Mouse (Mus musculus) layer of hippocampus, adult 9-11 months (tissue): Measurements from ENCODE around the gene Mbip.

Source experiments
- DNase-seq: peaks from one replicate; pipeline ENCODE4 v3.0.0; 2022

Gene Mbip

GRCm38 (mm10) chr12:56345367-56346089 lies at the start of gene Mbip:
Mbip (minus strand) TSS chr12:56345894.
- DNase-seq: peak; percentile 97

- DNase-seq: no peak
Observed at GRCm38 (mm10) chr12:56387647-56388205, 42.0 kb upstream of the Mbip start.

GRCm38 (mm10) chr12:56386955-56387646 lies 41.4 kb upstream of the Mbip start:
- no peak for DNase-seq

- DNase-seq: no peak
Observed at GRCm38 (mm10) chr12:56344771-56345314, 851 bp downstream of the Mbip start.

GRCm38 (mm10) chr12:56339295-56340056 lies 6.2 kb downstream of the Mbip start:
- DNase-seq: no peak

GRCm38 (mm10) chr12:56333461-56333860 lies 12.2 kb downstream of the Mbip start:
- no peak for DNase-seq

- no peak for DNase-seq
Observed at GRCm38 (mm10) chr12:56332475-56332874, 13.2 kb downstream of the Mbip start.

GRCm38 (mm10) chr12:56327448-56327998 lies 18.2 kb downstream of the Mbip start:
- DNase-seq: no peak

- no peak for DNase-seq
Observed at GRCm38 (mm10) chr12:56325851-56326250, 19.8 kb downstream of the Mbip start.

- DNase-seq: no peak
Observed at GRCm38 (mm10) chr12:56318941-56319340, 26.8 kb downstream of the Mbip start.

GRCm38 (mm10) chr12:56318059-56318458 lies 27.6 kb downstream of the Mbip start:
- DNase-seq: no peak

GRCm38 (mm10) chr12:56305758-56306157 lies 39.9 kb downstream of the Mbip start:
- no peak for DNase-seq

- DNase-seq: no peak
Observed at GRCm38 (mm10) chr12:56302321-56303017, 43.2 kb downstream of the Mbip start.

- no peak for DNase-seq
Observed at GRCm38 (mm10) chr12:56301487-56302293, 44.0 kb downstream of the Mbip start.

GRCm38 (mm10) chr12:56299610-56300009 lies 46.1 kb downstream of the Mbip start:
- no peak for DNase-seq

- no peak for DNase-seq
Observed at GRCm38 (mm10) chr12:56298919-56299318, 46.8 kb downstream of the Mbip start.

GRCm38 (mm10) chr12:56297921-56298830 lies 47.5 kb downstream of the Mbip start:
- no peak for DNase-seq

- DNase-seq: no peak
Observed at GRCm38 (mm10) chr12:56297099-56297498, 48.6 kb downstream of the Mbip start.

GRCm38 (mm10) chr12:56296524-56296923 lies 49.2 kb downstream of the Mbip start:
- no peak for DNase-seq

GRCm38 (mm10) chr12:56295160-56295559 lies 50.5 kb downstream of the Mbip start:
- no peak for DNase-seq
